Mouse (Mus musculus): Measurements from ENCODE around the gene Sim2. TPM values are rescaled to one million over a fixed set of nuclear protein-coding genes. Genes with fewer than 3 reads are reported as not detected.

The Sim2 gene
- polyA plus RNA-seq, 1 experiment from 2014 or later: not detected

- Histone ChIP-seq H3K27ac (ENCODE audit: low read length) (no peak overlapping the region), H3K27me3 (ENCODE audit: control insufficient read depth, insufficient read depth, low read depth, low read length) (peaks cover 97% of the 10 kb centered on the region), H3K4me2 (ENCODE audit: low read depth, low read length) (no peak overlapping the region), H3K36me3 (ENCODE audit: control insufficient read depth, insufficient read depth) (no peaks in the 10 kb centered on the region), H3K9ac (ENCODE audit: low read depth, low read length) (no peak overlapping the region), H3K9me3 (replicated peaks; ENCODE audit: control insufficient read depth, low read length) (no peaks in the 10 kb centered on the region), H3K4me3 (ENCODE audit: low read depth, low read length) (no peak overlapping the region), H3K4me1 (ENCODE audit: control insufficient read depth, low read depth, low read length) (peaks cover 2% of the 10 kb centered on the region)
- no peak for ATAC-seq (ENCODE audit: low read depth)
- 2% methylated on average over 46 of the region's 46 CpGs for WGBS (ENCODE audit: insufficient replicate concordance)
These were observed 1.5 kb upstream of the Sim2 start for GRCm38 (mm10) chr16:94082960-94083847.

- WGBS (ENCODE audit: insufficient replicate concordance): 1% methylated on average over 41 of the region's 41 CpGs
- H3K27me3 ChIP-seq (ENCODE audit: control insufficient read depth, insufficient read depth, low read depth, low read length): peaks cover 97% of the 10 kb centered on the region
- H3K36me3 ChIP-seq (ENCODE audit: control insufficient read depth, insufficient read depth): no peaks in the 10 kb centered on the region
- no peak overlapping the region for H3K27ac ChIP-seq (ENCODE audit: low read length)
- H3K9me3 ChIP-seq (replicated peaks; ENCODE audit: control insufficient read depth, low read length): no peaks in the 10 kb centered on the region
- H3K4me1 ChIP-seq (ENCODE audit: control insufficient read depth, low read depth, low read length): peaks cover 2% of the 10 kb centered on the region
- ATAC-seq (ENCODE audit: low read depth): no peak
- H3K4me2 ChIP-seq (ENCODE audit: low read depth, low read length): no peak overlapping the region
- H3K4me3 ChIP-seq (ENCODE audit: low read depth, low read length): no peak overlapping the region
- H3K9ac ChIP-seq (ENCODE audit: low read depth, low read length): no peak overlapping the region
These were observed 744 bp upstream of the Sim2 start for GRCm38 (mm10) chr16:94083848-94084525.

GRCm38 (mm10) chr16:94085603-94086285, 1.0 kb downstream of the Sim2 start:
- 1% methylated on average over 57 of the region's 57 CpGs for WGBS (ENCODE audit: insufficient replicate concordance)
- ATAC-seq (ENCODE audit: low read depth): no peak
- Histone ChIP-seq H3K4me1 (ENCODE audit: control insufficient read depth, low read depth, low read length) (peaks cover 2% of the 10 kb centered on the region), H3K27ac (ENCODE audit: low read length) (no peak overlapping the region), H3K27me3 (ENCODE audit: control insufficient read depth, insufficient read depth, low read depth, low read length) (peaks cover 97% of the 10 kb centered on the region), H3K4me3 (ENCODE audit: low read depth, low read length) (no peak overlapping the region; the same call in 1 of the 2 replicates), H3K4me2 (ENCODE audit: low read depth, low read length) (no peak overlapping the region), H3K36me3 (ENCODE audit: control insufficient read depth, insufficient read depth) (no peaks in the 10 kb centered on the region), H3K9ac (ENCODE audit: low read depth, low read length) (no peak overlapping the region), H3K9me3 (replicated peaks; ENCODE audit: control insufficient read depth, low read length) (no peaks in the 10 kb centered on the region)

GRCm38 (mm10) chr16:94086701-94087569, 2.2 kb downstream of the Sim2 start:
- Histone ChIP-seq H3K27ac (ENCODE audit: low read length) (no peak overlapping the region), H3K27me3 (ENCODE audit: control insufficient read depth, insufficient read depth, low read depth, low read length) (peaks cover 98% of the 10 kb centered on the region), H3K4me2 (ENCODE audit: low read depth, low read length) (no peak overlapping the region), H3K4me3 (ENCODE audit: low read depth, low read length) (no peak overlapping the region), H3K9ac (ENCODE audit: low read depth, low read length) (no peak overlapping the region), H3K36me3 (ENCODE audit: control insufficient read depth, insufficient read depth) (no peaks in the 10 kb centered on the region), H3K4me1 (ENCODE audit: control insufficient read depth, low read depth, low read length) (peaks cover 2% of the 10 kb centered on the region), H3K9me3 (replicated peaks; ENCODE audit: control insufficient read depth, low read length) (no peaks in the 10 kb centered on the region)
- ATAC-seq (ENCODE audit: low read depth): no peak
- whole genome bisulfite sequencing (ENCODE audit: insufficient replicate concordance): 2% methylated on average over 50 of the region's 50 CpGs

GRCm38 (mm10) chr16:94087570-94088225, 3.0 kb downstream of the Sim2 start:
- WGBS (ENCODE audit: insufficient replicate concordance): 7% methylated on average over 16 of the region's 16 CpGs
- no peaks in the 10 kb centered on the region for H3K36me3 ChIP-seq (ENCODE audit: control insufficient read depth, insufficient read depth)
- peaks cover 2% of the 10 kb centered on the region for H3K4me1 ChIP-seq (ENCODE audit: control insufficient read depth, low read depth, low read length)
- no peaks in the 10 kb centered on the region for H3K9me3 ChIP-seq (replicated peaks; ENCODE audit: control insufficient read depth, low read length)
- no peak for ATAC-seq (ENCODE audit: low read depth)
- peaks cover 98% of the 10 kb centered on the region for H3K27me3 ChIP-seq (ENCODE audit: control insufficient read depth, insufficient read depth, low read depth, low read length)
- no peak overlapping the region for H3K27ac ChIP-seq (ENCODE audit: low read length)
- H3K9ac ChIP-seq (ENCODE audit: low read depth, low read length): no peak overlapping the region
- H3K4me2 ChIP-seq (ENCODE audit: low read depth, low read length): no peak overlapping the region
- H3K4me3 ChIP-seq (ENCODE audit: low read depth, low read length): no peak overlapping the region

- no peak overlapping the region for H3K27ac ChIP-seq (ENCODE audit: low read length)
- H3K9me3 ChIP-seq (replicated peaks; ENCODE audit: control insufficient read depth, low read length): no peaks in the 10 kb centered on the region
- no peak overlapping the region for H3K4me3 ChIP-seq (ENCODE audit: low read depth, low read length)
- no peaks in the 10 kb centered on the region for H3K36me3 ChIP-seq (ENCODE audit: control insufficient read depth, insufficient read depth)
- no peak overlapping the region for H3K4me2 ChIP-seq (ENCODE audit: low read depth, low read length)
- peaks cover 2% of the 10 kb centered on the region for H3K4me1 ChIP-seq (ENCODE audit: control insufficient read depth, low read depth, low read length)
- no peak for ATAC-seq (ENCODE audit: low read depth)
- WGBS (ENCODE audit: insufficient replicate concordance): 4% methylated on average over 11 of the region's 11 CpGs
- peaks cover 98% of the 10 kb centered on the region for H3K27me3 ChIP-seq (ENCODE audit: control insufficient read depth, insufficient read depth, low read depth, low read length)
- H3K9ac ChIP-seq (ENCODE audit: low read depth, low read length): no peak overlapping the region
These were observed 3.6 kb downstream of the Sim2 start for GRCm38 (mm10) chr16:94088226-94088748.

- Histone ChIP-seq H3K36me3 (ENCODE audit: control insufficient read depth, insufficient read depth) (no peaks in the 10 kb centered on the region), H3K9ac (ENCODE audit: low read depth, low read length) (no peak overlapping the region), H3K9me3 (replicated peaks; ENCODE audit: control insufficient read depth, low read length) (no peaks in the 10 kb centered on the region), H3K4me2 (ENCODE audit: low read depth, low read length) (no peak overlapping the region), H3K27me3 (ENCODE audit: control insufficient read depth, insufficient read depth, low read depth, low read length) (peaks cover 98% of the 10 kb centered on the region), H3K4me3 (ENCODE audit: low read depth, low read length) (no peak overlapping the region), H3K4me1 (ENCODE audit: control insufficient read depth, low read depth, low read length) (peaks cover 2% of the 10 kb centered on the region), H3K27ac (ENCODE audit: low read length) (no peak overlapping the region)
- no peak for ATAC-seq (ENCODE audit: low read depth)
- 7% methylated on average over 14 of the region's 14 CpGs for WGBS (ENCODE audit: insufficient replicate concordance)
These were observed 4.3 kb downstream of the Sim2 start for GRCm38 (mm10) chr16:94088819-94089692.

All from liver, embryonic 16.5 days (tissue).